Mouse (Mus musculus) megakaryocyte, embryonic 14.5 days (primary cell): ENCODE results near the gene Ankdd1a.

Experiments used
- FLI1 ChIP-seq: IDR thresholded peaks from 2 replicates; pipeline ENCODE4 v1.6.1; 2012; ENCODE audit warnings: low read length, inconsistent platforms, mixed read lengths
- GATA1 ChIP-seq: IDR thresholded peaks from 3 replicates; pipeline ENCODE4 v1.6.1; 2012; ENCODE audit warnings: mixed read lengths, low read length, inconsistent platforms, borderline replicate concordance

DNA sequence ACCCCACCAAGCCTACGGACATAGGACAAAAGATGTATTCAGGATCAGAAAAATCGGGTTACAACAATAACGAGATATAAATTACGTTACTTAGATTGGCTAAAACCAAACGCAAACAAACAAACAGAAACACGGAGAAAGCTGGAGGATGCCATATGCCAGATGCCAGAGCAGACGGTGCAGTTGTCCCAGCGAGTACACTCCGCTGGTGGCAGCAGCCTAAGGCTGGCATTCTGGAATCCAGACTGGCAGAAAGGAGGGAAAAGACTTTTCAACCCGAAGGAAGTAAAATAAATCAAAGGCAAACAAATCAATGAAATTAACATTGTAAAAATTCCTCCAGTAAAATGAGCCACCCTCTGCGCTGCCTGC is 498 bp upstream of the Ankdd1a start:
- no peak for TF ChIP-seq GATA1
- no peak for TF ChIP-seq FLI1
